Mouse (Mus musculus): ENCODE measurements around the gene Ccdc159. TPM values are rescaled to one million over a fixed set of nuclear protein-coding genes. Genes with fewer than 3 reads are reported as not detected.

Ccdc159 gene
- polyA plus RNA-seq, 1 experiment from 2014 or later: 5.5 TPM

DNA sequence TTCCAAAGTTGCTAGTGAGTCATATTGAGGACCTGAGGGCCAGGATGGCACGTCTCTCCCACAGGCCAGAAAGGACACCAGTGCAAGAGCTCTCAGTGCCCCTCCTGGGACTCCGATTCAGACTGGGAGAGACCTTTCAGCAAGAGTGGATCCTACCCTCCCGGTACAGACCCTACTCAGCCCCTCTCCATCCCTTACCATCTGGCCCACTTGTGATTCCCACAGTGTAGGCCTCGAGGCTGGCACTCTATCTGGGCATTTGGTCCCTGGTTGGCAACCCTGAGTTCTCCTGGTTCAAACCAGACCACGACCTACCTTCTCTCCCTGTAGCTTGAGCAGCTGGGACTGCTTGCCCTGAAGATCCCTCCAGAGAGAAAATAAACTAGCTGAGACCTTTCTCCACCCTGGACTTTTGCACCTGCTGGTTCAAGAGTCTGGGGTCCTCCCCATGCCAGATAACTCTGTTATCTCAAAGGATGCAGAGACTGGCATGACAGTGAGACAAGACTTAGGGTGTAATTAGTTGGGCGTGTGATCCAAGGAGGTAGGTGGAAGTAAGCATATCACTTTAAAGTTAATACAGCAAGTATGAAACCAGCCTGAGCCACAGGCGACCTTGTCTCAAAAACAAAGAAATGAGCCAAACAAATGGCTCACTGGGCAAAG is 8.3 kb downstream of the Ccdc159 start:
- WGBS: 89% methylated on average over 7 of the region's 7 CpGs
- no peak overlapping the region for H3K4me2 ChIP-seq (replicated peaks)
- peaks cover 16% of the 10 kb centered on the region for H3K4me1 ChIP-seq
- no peak overlapping the region for H3K9ac ChIP-seq
- no peaks in the 10 kb centered on the region for H3K9me3 ChIP-seq (replicated peaks)
- H3K36me3 ChIP-seq: 0 out of 2 replicates have a peak, but pooled peaks cover under 1% of the 10 kb centered on the region
- no peak for ATAC-seq (ENCODE audit: insufficient number of reproducible peaks, low FRiP score, low TSS enrichment, low read depth)
- no peak overlapping the region for H3K4me3 ChIP-seq (replicated peaks)
- H3K27ac ChIP-seq (replicated peaks): no peak overlapping the region
- H3K27me3 ChIP-seq: no peaks in the 10 kb centered on the region

DNA sequence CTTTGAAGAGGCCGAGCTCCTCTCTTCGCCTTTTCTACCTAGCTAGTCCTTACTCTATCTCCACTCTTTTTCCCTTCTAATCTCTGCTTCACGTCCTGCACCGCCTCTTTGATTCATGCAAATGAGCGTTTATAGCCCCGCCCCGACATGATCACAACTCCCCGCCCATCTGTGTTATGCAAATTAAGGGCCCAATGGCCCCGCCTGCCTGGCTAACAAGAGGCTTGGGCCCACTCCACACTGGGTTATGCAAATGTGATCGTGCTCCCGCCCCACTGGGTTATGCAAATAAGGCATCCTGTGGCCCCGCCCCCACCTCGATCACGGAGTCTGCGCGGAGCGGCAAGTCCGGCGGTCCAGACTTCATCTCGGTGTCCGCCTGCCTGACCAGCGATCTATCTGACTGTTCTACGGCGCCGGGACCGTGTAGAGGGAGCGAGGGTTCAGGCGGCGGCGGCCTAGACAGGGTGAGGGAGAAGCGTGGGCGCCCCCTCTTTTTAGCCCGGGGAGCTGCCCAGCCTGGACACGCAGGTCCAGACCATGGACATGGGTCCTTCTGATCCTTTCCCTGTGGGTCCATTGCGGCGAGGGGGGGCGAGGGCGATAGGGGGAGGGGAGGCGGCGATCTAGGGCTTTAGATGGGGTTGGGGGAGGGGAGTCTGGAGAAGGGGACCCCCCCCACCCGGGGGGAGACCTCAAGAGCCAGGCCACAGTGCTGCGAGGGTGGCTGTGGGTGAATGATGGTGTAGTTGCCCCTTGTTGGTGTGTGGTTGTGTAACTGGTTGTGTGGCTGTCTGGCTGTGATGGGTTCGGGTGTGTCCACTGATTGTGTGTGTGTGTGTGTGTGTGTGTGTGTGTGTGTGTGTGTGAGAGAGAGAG is 9.7 kb downstream of the Ccdc159 start, which contains the start of gene Plppr2:
TSS of gene Plppr2 (plus strand) at position 342 of the 879 bp plus-strand sequence.
- Histone ChIP-seq H3K9me3 (replicated peaks) (no peaks in the 10 kb centered on the region), H3K36me3 (0 out of 2 replicates have a peak, but pooled peaks cover 2% of the 10 kb centered on the region), H3K4me1 (peaks cover 16% of the 10 kb centered on the region), H3K4me3 (replicated peaks) (peak within 1 kb of the TSS; percentile 67), H3K27ac (replicated peaks) (peak within 1 kb of the TSS; percentile 48; the same call in 1 of the 2 replicates), H3K9ac (peak within 1 kb of the TSS; percentile 53), H3K27me3 (no peaks in the 10 kb centered on the region), H3K4me2 (replicated peaks) (peak within 1 kb of the TSS; percentile 88)
- 3% methylated on average over 43 of the region's 43 CpGs for WGBS
- peak; percentile 95 for ATAC-seq (ENCODE audit: insufficient number of reproducible peaks, low FRiP score, low TSS enrichment, low read depth)

DNA sequence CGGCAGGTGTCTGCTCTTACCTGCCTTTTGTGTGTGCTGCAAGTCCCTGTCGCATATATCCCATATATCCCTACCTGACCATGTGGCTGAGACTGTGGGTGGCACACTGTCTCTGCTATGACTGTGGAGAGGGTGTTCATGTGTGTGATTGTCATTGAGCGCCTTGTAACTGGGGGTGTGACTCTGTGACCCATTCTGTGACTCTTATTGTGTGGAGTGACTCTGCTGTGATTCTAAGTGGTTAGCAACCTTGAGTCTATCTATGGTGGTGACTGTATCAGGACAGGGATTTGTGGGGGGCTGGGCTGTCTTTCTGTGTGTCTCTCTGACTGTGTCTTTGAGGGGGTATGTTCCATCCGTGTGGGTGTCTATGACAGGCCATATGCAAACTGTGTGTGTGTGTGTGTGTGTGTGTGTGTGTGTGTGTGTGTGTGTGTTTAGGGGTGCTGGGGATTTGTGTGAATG is 10.5 kb downstream of the Ccdc159 start:
- WGBS: 70% methylated on average over 4 of the region's 4 CpGs

DNA sequence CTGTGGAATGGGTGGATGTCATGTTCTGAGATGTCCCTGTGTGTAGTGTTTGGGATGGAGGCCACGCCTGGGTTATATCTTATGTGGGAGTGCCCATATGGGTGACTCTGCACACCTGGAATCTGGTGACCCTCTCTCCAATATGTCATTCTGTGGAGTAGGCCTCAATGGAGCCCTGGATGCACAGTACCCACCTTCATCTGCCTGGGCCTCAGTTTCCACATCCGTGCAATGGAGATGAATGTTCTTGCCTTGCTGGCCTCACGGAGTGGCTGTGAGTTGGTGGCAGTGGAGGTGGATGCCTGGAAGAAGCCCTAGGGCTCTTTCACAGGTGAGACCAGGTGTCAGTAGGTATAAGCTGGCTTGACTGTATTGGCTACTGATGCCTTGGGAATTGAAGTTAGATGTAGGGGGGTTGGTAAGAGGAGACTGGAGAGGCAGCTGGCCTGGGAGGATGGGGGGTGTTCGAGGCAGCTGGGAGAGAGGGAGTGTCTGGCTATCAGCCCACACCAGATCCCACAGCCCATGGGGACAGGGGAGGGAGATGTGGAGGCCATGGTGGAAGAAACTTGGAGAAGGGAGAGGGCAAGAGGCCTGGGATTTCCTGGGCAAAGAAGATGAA is 11.1 kb downstream of the Ccdc159 start:
- Histone ChIP-seq H3K4me1 (peaks cover 16% of the 10 kb centered on the region), H3K27ac (replicated peaks) (no peak overlapping the region)

More for the DNA sequence above, 10.5 kb downstream of the Ccdc159 start:
- Histone ChIP-seq H3K27me3 (no peaks in the 10 kb centered on the region), H3K4me3 (replicated peaks) (peak overlapping the region; percentile 67), H3K9ac (no peak overlapping the region), H3K36me3 (0 out of 2 replicates have a peak, but pooled peaks cover 2% of the 10 kb centered on the region), H3K9me3 (replicated peaks) (no peaks in the 10 kb centered on the region), H3K4me2 (replicated peaks) (peak overlapping the region; percentile 88), H3K27ac (replicated peaks) (no peak overlapping the region), H3K4me1 (peaks cover 16% of the 10 kb centered on the region)
- no peak for ATAC-seq (ENCODE audit: insufficient number of reproducible peaks, low FRiP score, low TSS enrichment, low read depth)

DNA sequence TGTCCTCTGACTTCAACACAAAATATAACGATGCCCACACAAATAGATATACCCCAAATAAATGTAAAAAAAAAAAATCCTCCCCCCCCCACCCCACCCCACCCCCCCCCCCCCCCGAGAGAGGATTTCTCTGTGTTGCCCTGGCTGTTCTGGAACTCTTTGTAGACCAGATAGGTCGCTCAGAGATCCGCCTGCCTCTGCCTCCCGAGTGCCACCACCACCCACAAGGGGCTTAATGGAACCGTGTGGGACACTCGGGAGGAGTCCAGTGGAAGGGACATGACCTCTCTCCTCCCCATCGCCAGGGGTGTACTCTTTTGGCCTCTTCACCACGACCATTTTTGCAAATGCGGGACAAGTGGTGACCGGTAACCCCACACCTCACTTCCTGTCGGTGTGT is 15.8 kb downstream of the Ccdc159 start:
- WGBS: 73% methylated on average over 12 of the region's 12 CpGs
- Histone ChIP-seq H3K4me3 (replicated peaks) (no peak overlapping the region), H3K27me3 (peaks cover 16% of the 10 kb centered on the region; the same call in 1 of the 2 replicates), H3K9ac (no peak overlapping the region), H3K4me1 (peaks cover 7% of the 10 kb centered on the region), H3K27ac (replicated peaks) (no peak overlapping the region), H3K9me3 (replicated peaks) (no peaks in the 10 kb centered on the region), H3K4me2 (replicated peaks) (no peak overlapping the region), H3K36me3 (0 out of 2 replicates have a peak, but pooled peaks cover 2% of the 10 kb centered on the region)
- ATAC-seq (ENCODE audit: insufficient number of reproducible peaks, low FRiP score, low TSS enrichment, low read depth): no peak

More for the DNA sequence above, 11.1 kb downstream of the Ccdc159 start:
- H3K4me2 ChIP-seq (replicated peaks): no peak overlapping the region
- no peaks in the 10 kb centered on the region for H3K9me3 ChIP-seq (replicated peaks)
- H3K27me3 ChIP-seq: peaks cover under 1% of the 10 kb centered on the region; the same call in 1 of the 2 replicates
- H3K36me3 ChIP-seq: 0 out of 2 replicates have a peak, but pooled peaks cover 2% of the 10 kb centered on the region
- WGBS: 82% methylated on average over 4 of the region's 4 CpGs
- H3K9ac ChIP-seq: no peak overlapping the region
- no peak for ATAC-seq (ENCODE audit: insufficient number of reproducible peaks, low FRiP score, low TSS enrichment, low read depth)
- no peak overlapping the region for H3K4me3 ChIP-seq (replicated peaks)

DNA sequence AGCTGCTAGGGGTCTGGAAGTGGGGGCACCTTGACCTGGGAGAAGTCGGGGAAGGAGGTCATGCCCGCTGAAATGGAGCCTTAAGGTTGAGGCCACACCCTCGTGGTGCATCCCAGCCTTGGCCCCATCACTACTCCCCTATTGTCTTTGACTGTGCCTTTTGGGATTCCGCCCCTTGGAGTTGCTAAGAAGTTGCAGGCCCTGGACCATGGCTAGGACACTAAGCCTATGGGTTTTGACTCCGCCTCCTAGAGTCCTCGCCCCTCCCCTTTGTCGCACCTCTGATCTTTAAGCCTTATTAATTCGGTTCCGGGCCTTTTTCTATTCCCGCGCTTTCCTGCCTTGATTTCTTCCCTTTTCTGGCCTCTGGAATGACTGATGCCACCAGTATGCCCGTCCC is 16.4 kb downstream of the Ccdc159 start:
- 49% methylated on average over 12 of the region's 12 CpGs for WGBS
- H3K4me1 ChIP-seq: peaks cover 5% of the 10 kb centered on the region; the same call in 1 of the 2 replicates
- H3K27ac ChIP-seq (replicated peaks): no peak overlapping the region
- no peak overlapping the region for H3K4me3 ChIP-seq (replicated peaks)
- H3K27me3 ChIP-seq: peaks cover 20% of the 10 kb centered on the region; the same call in 1 of the 2 replicates
- 0 out of 2 replicates have a peak, but pooled peaks cover 2% of the 10 kb centered on the region for H3K36me3 ChIP-seq
- H3K4me2 ChIP-seq (replicated peaks): no peak overlapping the region
- H3K9ac ChIP-seq: no peak overlapping the region
- H3K9me3 ChIP-seq (replicated peaks): no peaks in the 10 kb centered on the region
- ATAC-seq (ENCODE audit: insufficient number of reproducible peaks, low FRiP score, low TSS enrichment, low read depth): no peak

DNA sequence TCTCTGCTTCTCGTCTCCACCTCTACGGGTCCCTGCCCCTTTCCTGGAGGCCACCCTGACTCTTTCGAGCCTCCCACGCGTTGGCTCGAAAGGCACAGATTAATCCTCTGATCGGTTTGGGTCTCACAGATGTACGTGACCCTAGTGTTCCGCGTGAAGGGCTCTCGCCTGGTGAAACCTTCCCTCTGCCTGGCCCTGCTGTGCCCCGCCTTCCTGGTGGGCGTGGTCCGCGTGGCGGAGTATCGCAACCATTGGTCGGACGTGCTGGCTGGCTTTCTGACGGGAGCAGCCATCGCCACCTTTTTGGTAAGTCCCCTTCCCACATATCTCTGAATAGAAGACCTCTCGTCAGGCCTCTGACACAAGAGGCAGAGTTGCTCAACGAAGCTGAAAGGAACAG is 17.0 kb downstream of the Ccdc159 start:
- H3K27me3 ChIP-seq: peaks cover 20% of the 10 kb centered on the region; the same call in 1 of the 2 replicates
- peaks cover 5% of the 10 kb centered on the region; the same call in 1 of the 2 replicates for H3K4me1 ChIP-seq
- H3K4me2 ChIP-seq (replicated peaks): no peak overlapping the region
- no peak overlapping the region for H3K4me3 ChIP-seq (replicated peaks)
- no peak overlapping the region for H3K27ac ChIP-seq (replicated peaks)
- no peaks in the 10 kb centered on the region for H3K9me3 ChIP-seq (replicated peaks)
- ATAC-seq (ENCODE audit: insufficient number of reproducible peaks, low FRiP score, low TSS enrichment, low read depth): no peak
- WGBS: 18% methylated on average over 23 of the region's 23 CpGs
- 0 out of 2 replicates have a peak, but pooled peaks cover 2% of the 10 kb centered on the region for H3K36me3 ChIP-seq
- no peak overlapping the region for H3K9ac ChIP-seq

DNA sequence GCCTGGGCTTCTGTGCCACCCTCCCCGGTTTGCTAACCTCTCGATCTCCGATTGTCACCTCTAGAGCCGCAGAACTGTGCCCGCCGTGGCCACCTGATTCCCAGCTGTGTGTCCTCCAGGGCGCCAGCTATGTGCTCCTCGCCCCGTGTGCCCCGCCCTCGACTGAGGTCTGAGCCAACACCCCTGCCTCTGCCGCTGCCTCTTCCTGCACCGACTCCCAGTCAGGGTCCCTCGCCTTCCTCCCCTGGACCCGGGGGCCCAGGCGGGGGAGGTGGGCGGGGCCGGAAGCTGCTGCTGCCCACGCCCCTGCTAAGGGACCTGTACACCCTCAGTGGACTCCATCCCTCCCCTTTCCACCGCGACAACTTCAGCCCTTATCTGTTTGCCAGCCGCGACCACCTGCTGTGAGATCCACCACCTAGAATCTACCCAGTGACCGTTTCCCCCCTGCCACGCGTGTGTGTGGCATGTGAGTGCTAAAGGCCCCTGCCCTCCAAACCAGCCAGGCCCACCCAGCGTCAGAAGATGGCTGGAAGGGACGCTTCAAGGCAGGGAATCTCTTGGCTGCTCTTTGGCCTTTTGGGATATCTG is 20.4 kb downstream of the Ccdc159 start:
- Histone ChIP-seq H3K4me1 (peaks cover 5% of the 10 kb centered on the region; the same call in 1 of the 2 replicates), H3K36me3 (no peaks in the 10 kb centered on the region), H3K4me2 (replicated peaks) (no peak overlapping the region), H3K27me3 (peaks cover 20% of the 10 kb centered on the region; the same call in 1 of the 2 replicates), H3K4me3 (replicated peaks) (no peak overlapping the region), H3K27ac (replicated peaks) (no peak overlapping the region), H3K9me3 (replicated peaks) (no peaks in the 10 kb centered on the region), H3K9ac (no peak overlapping the region)
- ATAC-seq (ENCODE audit: insufficient number of reproducible peaks, low FRiP score, low TSS enrichment, low read depth): no peak
- 8% methylated on average over 28 of the region's 28 CpGs for WGBS

DNA sequence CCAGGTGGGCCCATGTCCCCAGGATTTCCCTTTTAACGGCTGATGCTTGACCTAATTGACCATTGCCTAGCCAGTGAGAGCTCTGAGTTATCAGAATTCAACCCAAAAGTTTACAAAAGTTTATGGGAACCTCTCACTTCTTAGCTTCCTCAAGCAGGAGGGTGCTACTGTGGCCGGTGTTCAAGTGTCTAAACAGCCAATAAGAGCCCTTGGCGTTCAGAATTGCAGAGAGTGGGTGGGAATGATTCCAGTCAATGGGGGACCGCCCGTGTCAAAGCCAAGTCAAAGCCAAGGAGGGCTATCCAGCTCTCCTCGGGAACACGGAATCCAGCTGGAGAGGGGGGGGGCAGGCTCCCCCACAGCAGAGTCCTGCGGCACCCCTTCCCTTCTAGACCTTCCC is 20.9 kb downstream of the Ccdc159 start:
- H3K36me3 ChIP-seq: no peaks in the 10 kb centered on the region
- no peak for ATAC-seq (ENCODE audit: insufficient number of reproducible peaks, low FRiP score, low TSS enrichment, low read depth)
- no peak overlapping the region for H3K9ac ChIP-seq
- H3K4me2 ChIP-seq (replicated peaks): no peak overlapping the region
- no peak overlapping the region for H3K27ac ChIP-seq (replicated peaks)
- peaks cover 20% of the 10 kb centered on the region; the same call in 1 of the 2 replicates for H3K27me3 ChIP-seq
- 54% methylated on average over 8 of the region's 8 CpGs for WGBS
- no peak overlapping the region for H3K4me3 ChIP-seq (replicated peaks)
- peaks cover 5% of the 10 kb centered on the region; the same call in 1 of the 2 replicates for H3K4me1 ChIP-seq
- H3K9me3 ChIP-seq (replicated peaks): no peaks in the 10 kb centered on the region

DNA sequence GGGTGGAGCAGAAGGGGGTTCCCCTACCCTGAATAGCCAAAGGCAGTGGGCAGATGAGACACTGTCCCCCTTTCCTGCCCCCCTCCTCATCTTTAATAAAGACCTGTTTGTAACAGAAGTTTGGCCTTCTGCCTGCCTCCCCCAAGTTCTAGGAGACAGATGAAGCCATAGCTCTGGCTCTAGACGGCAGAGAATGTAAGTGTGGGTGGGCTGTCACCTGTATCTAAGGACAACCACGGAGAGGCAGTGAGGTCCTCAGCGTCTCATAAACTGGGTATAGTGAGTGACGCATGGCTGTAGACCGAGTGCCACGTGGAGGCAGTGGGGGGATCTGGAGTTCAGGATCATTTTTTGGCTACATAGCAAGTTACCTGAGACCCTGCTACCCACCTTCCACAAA is 21.5 kb downstream of the Ccdc159 start:
- H3K4me3 ChIP-seq (replicated peaks): no peak overlapping the region
- no peak overlapping the region for H3K4me2 ChIP-seq (replicated peaks)
- ATAC-seq (ENCODE audit: insufficient number of reproducible peaks, low FRiP score, low TSS enrichment, low read depth): no peak
- peaks cover 15% of the 10 kb centered on the region; the same call in 1 of the 2 replicates for H3K27me3 ChIP-seq
- no peak overlapping the region for H3K9ac ChIP-seq
- peaks cover 5% of the 10 kb centered on the region; the same call in 1 of the 2 replicates for H3K4me1 ChIP-seq
- 62% methylated on average over 6 of the region's 6 CpGs for WGBS
- H3K27ac ChIP-seq (replicated peaks): no peak overlapping the region
- no peaks in the 10 kb centered on the region for H3K36me3 ChIP-seq
- no peaks in the 10 kb centered on the region for H3K9me3 ChIP-seq (replicated peaks)
